Mouse (Mus musculus): ENCODE measurements around the gene Shoc2.

DNA sequence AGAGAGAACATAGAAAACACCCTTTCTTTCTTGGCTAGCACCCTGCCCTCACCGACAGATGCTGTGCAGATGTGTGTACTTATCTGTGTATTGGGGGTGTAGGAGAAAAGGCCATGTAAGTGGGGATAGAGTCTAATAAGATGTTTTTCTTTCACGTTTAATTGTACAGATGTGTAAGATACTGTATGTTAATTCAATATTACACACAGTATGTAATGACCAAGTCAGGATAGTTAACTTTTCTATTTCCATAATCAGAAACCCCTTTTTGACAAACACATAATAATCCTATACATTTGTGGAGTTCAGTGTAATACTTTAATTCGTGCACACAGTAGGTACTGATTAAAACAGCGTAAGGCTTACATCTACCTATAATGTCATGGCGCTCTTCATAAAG lies 99.7 kb downstream of the Shoc2 start, which contains the start of gene Adra2a:
- TF ChIP-seq CTCF (IDR thresholded peaks at IDR 0.05; ENCODE audit: low read depth, low read length) (no peak), POLR2A (IDR thresholded peaks at IDR 0.05; ENCODE audit: borderline replicate concordance, low read depth, low read length) (no peak)

All from bone marrow macrophage, adult 2 months (primary cell).